Mouse (Mus musculus) myocyte (in vitro differentiated cells): ENCODE data around the gene H2-DMa. TPM values are rescaled to one million over a fixed set of nuclear protein-coding genes. Genes with fewer than 3 reads are reported as not detected.

Experiments used
- H3K27me3 ChIP-seq: one replicate; pipeline ENCODE4 v1.6.1; 2011; ENCODE audit not compliant: control insufficient read depth, insufficient read depth, insufficient read length
- H3K36me3 ChIP-seq: one replicate; pipeline ENCODE4 v1.6.1; 2011; ENCODE audit not compliant: control insufficient read depth, insufficient read depth
- H3K4me2 ChIP-seq: one replicate; pipeline ENCODE4 v1.6.1; 2011; ENCODE audit warnings: low read depth, control low read depth
- H3K4me3 ChIP-seq: one replicate; pipeline ENCODE4 v1.5.1; 2011; ENCODE audit warnings: mild to moderate bottlenecking, control low read depth, moderate library complexity
- H3K79me2 ChIP-seq: one replicate; pipeline ENCODE4 v1.6.1; 2011; ENCODE audit not compliant: control insufficient read depth, insufficient read depth
- H3ac ChIP-seq: one replicate; pipeline ENCODE4 v1.6.1; 2011; ENCODE audit not compliant: control insufficient read depth, insufficient read length
- CEBPB ChIP-seq: IDR thresholded peaks from 2 replicates; pipeline ENCODE4 v1.6.1; 2011; ENCODE audit warnings: mild to moderate bottlenecking, moderate library complexity; ENCODE audit not compliant: poor library complexity, insufficient read depth, severe bottlenecking
- E2F4 ChIP-seq: IDR thresholded peaks from one replicate; pipeline ENCODE4 v1.6.1; 2011; ENCODE audit warnings: mild to moderate bottlenecking, control low read depth, moderate library complexity; ENCODE audit not compliant: insufficient read depth
- MAX ChIP-seq: IDR thresholded peaks from one replicate; pipeline ENCODE4 v1.6.1; 2011; ENCODE audit warnings: low read depth, mild to moderate bottlenecking, control low read depth
- MYOD1 ChIP-seq, 3 experiments: IDR thresholded peaks; one replicate each; pipeline ENCODE4 v1.6.1; 2011; ENCODE audit warnings: control low read depth in 2 of 3, low read depth in 2 of 3, mild to moderate bottlenecking in 2 of 3, moderate library complexity in 1 of 3; ENCODE audit not compliant: insufficient read length in 2 of 3, control insufficient read depth in 1 of 3
- MYOG ChIP-seq, 3 experiments: IDR thresholded peaks; one replicate each; pipeline ENCODE4 v1.6.1; 2011; ENCODE audit warnings: control low read depth in 2 of 3, low read depth in 2 of 3, mild to moderate bottlenecking in 2 of 3; ENCODE audit not compliant: insufficient read length in 2 of 3, control insufficient read depth in 1 of 3, insufficient read depth in 1 of 3
- POLR2A ChIP-seq: IDR thresholded peaks from one replicate; pipeline ENCODE4 v1.6.1; 2011; ENCODE audit warnings: low read depth, mild to moderate bottlenecking, control low read depth, moderate library complexity; ENCODE audit not compliant: insufficient read length
- POLR2AphosphoS2 ChIP-seq: IDR thresholded peaks from one replicate; pipeline ENCODE4 v1.6.1; 2011; ENCODE audit warnings: low read depth, control low read depth; ENCODE audit not compliant: insufficient read length
- REST ChIP-seq: IDR thresholded peaks from one replicate; pipeline ENCODE4 v1.6.1; 2011; ENCODE audit warnings: mild to moderate bottlenecking, control low read depth, moderate library complexity; ENCODE audit not compliant: insufficient read depth, insufficient read length
- SRF ChIP-seq: IDR thresholded peaks from one replicate; pipeline ENCODE4 v1.6.1; 2011; ENCODE audit warnings: low read depth; ENCODE audit not compliant: control insufficient read depth, insufficient read length
- TCF12 ChIP-seq: IDR thresholded peaks from one replicate; pipeline ENCODE4 v1.6.1; 2011; ENCODE audit warnings: mild to moderate bottlenecking, control low read depth; ENCODE audit not compliant: poor library complexity, insufficient read depth, severe bottlenecking
- TCF3 ChIP-seq: IDR thresholded peaks from one replicate; pipeline ENCODE4 v1.6.1; 2011; ENCODE audit warnings: low read depth, control low read depth; ENCODE audit not compliant: insufficient read length
- USF1 ChIP-seq: IDR thresholded peaks from one replicate; pipeline ENCODE4 v1.6.1; 2011; ENCODE audit warnings: low read depth, mild to moderate bottlenecking, control low read depth, moderate library complexity
- polyA plus RNA-seq: library from polyadenylated mRNA; unstranded; fragments of >200 nt; fragmentation: generic; extraction: Trizol; gene quantifications from one replicate; pipeline ENCODE4 v1.2.1, GENCODE M21; 2012; ENCODE audit warnings: missing spikeins

Gene H2-DMa
- polyA plus RNA-seq, 1 experiment = 7.2 TPM

GRCm38 (mm10) chr17:34139416-34139815, 20.1 kb downstream of the H2-DMa start:
- TF ChIP-seq POLR2AphosphoS2 (no peak), MYOD1 (IDR thresholded peaks at IDR 0.05; ENCODE audit: control insufficient read depth in 1 of 3, insufficient read length in 2 of 3, low read depth in 2 of 3) (no peak), CEBPB (no peak), POLR2A (no peak), TCF3 (no peak), USF1 (no peak), MYOG (IDR thresholded peaks at IDR 0.05; ENCODE audit: control insufficient read depth in 1 of 3, insufficient read depth in 1 of 3, insufficient read length in 2 of 3, low read depth in 2 of 3) (no peak), REST (no peak), E2F4 (no peak), TCF12 (no peak)
- Histone ChIP-seq H3K4me2 (peak overlapping the region; percentile 46), H3K4me3 (no peak overlapping the region), H3K27me3 (peaks cover 55% of the 10 kb centered on the region), H3K79me2 (no peaks in the 10 kb centered on the region), H3ac (no peak overlapping the region), H3K36me3 (no peaks in the 10 kb centered on the region)

GRCm38 (mm10) chr17:34140240-34140639, 20.9 kb downstream of the H2-DMa start:
- TF ChIP-seq MYOG (IDR thresholded peaks at IDR 0.05; ENCODE audit: control insufficient read depth in 1 of 3, insufficient read depth in 1 of 3, insufficient read length in 2 of 3, low read depth in 2 of 3) = no peak
- TF ChIP-seq TCF3 = no peak
- no peak for TF ChIP-seq USF1
- no peak for TF ChIP-seq POLR2AphosphoS2
- no peak for TF ChIP-seq MYOD1 (IDR thresholded peaks at IDR 0.05; ENCODE audit: control insufficient read depth in 1 of 3, insufficient read length in 2 of 3, low read depth in 2 of 3)
- no peak for TF ChIP-seq TCF12
- no peak for TF ChIP-seq MAX
- no peak for TF ChIP-seq SRF
- TF ChIP-seq POLR2A = no peak
- TF ChIP-seq CEBPB = no peak
- no peak for TF ChIP-seq REST
- TF ChIP-seq E2F4 = no peak
- Histone ChIP-seq H3K4me2 (no peak overlapping the region), H3K79me2 (no peaks in the 10 kb centered on the region), H3K27me3 (peaks cover 59% of the 10 kb centered on the region), H3K36me3 (no peaks in the 10 kb centered on the region), H3ac (no peak overlapping the region), H3K4me3 (no peak overlapping the region)

- Histone ChIP-seq H3K36me3 (no peaks in the 10 kb centered on the region), H3K79me2 (no peaks in the 10 kb centered on the region), H3K27me3 (peaks cover 69% of the 10 kb centered on the region), H3K4me3 (no peak overlapping the region), H3ac (no peak overlapping the region), H3K4me2 (no peak overlapping the region)
- TF ChIP-seq POLR2AphosphoS2 (no peak), TCF12 (no peak), POLR2A (no peak), SRF (no peak), MYOG (IDR thresholded peaks at IDR 0.05; ENCODE audit: control insufficient read depth in 1 of 3, insufficient read depth in 1 of 3, insufficient read length in 2 of 3, low read depth in 2 of 3) (no peak), REST (no peak), MAX (no peak), USF1 (no peak), MYOD1 (IDR thresholded peaks at IDR 0.05; ENCODE audit: control insufficient read depth in 1 of 3, insufficient read length in 2 of 3, low read depth in 2 of 3) (no peak), CEBPB (no peak), E2F4 (no peak), TCF3 (no peak)
Observed at GRCm38 (mm10) chr17:34141448-34141847, 22.1 kb downstream of the H2-DMa start.

GRCm38 (mm10) chr17:34142456-34143010, 23.2 kb downstream of the H2-DMa start:
- no peak overlapping the region for H3K4me3 ChIP-seq
- H3K4me2 ChIP-seq = no peak overlapping the region
- no peak overlapping the region for H3ac ChIP-seq
- TF ChIP-seq TCF12 (no peak), MYOG (IDR thresholded peaks at IDR 0.05; ENCODE audit: control insufficient read depth in 1 of 3, insufficient read depth in 1 of 3, insufficient read length in 2 of 3, low read depth in 2 of 3) (no peak), CEBPB (no peak), POLR2AphosphoS2 (no peak), POLR2A (no peak), SRF (no peak), E2F4 (no peak), MYOD1 (IDR thresholded peaks at IDR 0.05; ENCODE audit: control insufficient read depth in 1 of 3, insufficient read length in 2 of 3, low read depth in 2 of 3) (no peak), REST (no peak), TCF3 (no peak)
- H3K79me2 ChIP-seq = no peaks in the 10 kb centered on the region
- peaks cover 70% of the 10 kb centered on the region for H3K27me3 ChIP-seq
- no peaks in the 10 kb centered on the region for H3K36me3 ChIP-seq
